Mouse (Mus musculus) embryonic facial prominence, embryonic 11.5 days (tissue): ENCODE measurements around the gene Nup107. TPM values are rescaled to one million over a fixed set of nuclear protein-coding genes. Genes with fewer than 3 reads are reported as not detected.

Experiments used
- ATAC-seq: fragments of 200-750 bp; cut with Nextera tagmentation; replicated peaks from 2 replicates; pipeline ENCODE4 v1.8.0; 2017; ENCODE audit warnings: low read depth; ENCODE audit not compliant: insufficient number of reproducible peaks, low FRiP score, low TSS enrichment
- DNase-seq: peaks from one replicate; pipeline ENCODE4 v3.0.0-alpha.2; 2015; ENCODE audit warnings: low spot score
- H3K27ac ChIP-seq: fragments of 300-500 bp; sonication (generic); replicated peaks from 2 replicates; pipeline ENCODE4 v1.5.1; 2014; ENCODE audit warnings: mild to moderate bottlenecking, low read depth, low read length, control low read depth
- H3K27me3 ChIP-seq: fragments of 300-500 bp; sonication (generic); 2 replicates; pipeline ENCODE4 v1.6.1; 2014; ENCODE audit warnings: mild to moderate bottlenecking, low read length, moderate library complexity, mixed read lengths; ENCODE audit not compliant: control insufficient read depth, insufficient read depth
- H3K36me3 ChIP-seq: fragments of 300-500 bp; sonication (generic); replicated peaks from 2 replicates; pipeline ENCODE4 v1.6.1; 2014; ENCODE audit warnings: low read depth, mild to moderate bottlenecking, low read length, moderate library complexity, mixed read lengths; ENCODE audit not compliant: control insufficient read depth, insufficient read depth
- H3K4me1 ChIP-seq: fragments of 300-500 bp; sonication (generic); 2 replicates; pipeline ENCODE4 v1.6.1; 2014; ENCODE audit warnings: low read length, mixed read lengths; ENCODE audit not compliant: control insufficient read depth, insufficient read depth
- H3K4me2 ChIP-seq: fragments of 300-500 bp; sonication (generic); 2 replicates; pipeline ENCODE4 v1.6.1; 2014; ENCODE audit warnings: low read depth, mild to moderate bottlenecking, control low read depth, low read length, moderate library complexity
- H3K4me3 ChIP-seq: fragments of 300-500 bp; sonication (generic); 2 replicates; pipeline ENCODE4 v1.5.1; 2014; ENCODE audit warnings: low read depth, low read length, control low read depth
- H3K9ac ChIP-seq: fragments of 300-500 bp; sonication (generic); replicated peaks from 2 replicates; pipeline ENCODE4 v1.6.1; 2014; ENCODE audit warnings: mild to moderate bottlenecking, control low read depth, low read length
- H3K9me3 ChIP-seq: fragments of 300-500 bp; sonication (generic); replicated peaks from 2 replicates; pipeline ENCODE4 v1.6.1; 2016; ENCODE audit warnings: mild to moderate bottlenecking, low read length, inconsistent platforms, mixed read lengths; ENCODE audit not compliant: control insufficient read depth
- WGBS: fragments of 180-500 bp; shearing (Covaris S2); extraction: QIAGEN DNeasy Blood & Tissue Kit; methylation state at CpG from one replicate; pipeline ENCODE4 v1.1.7; 2014; 5-methylcytosine and 5-hydroxymethylcytosine counted together
- polyA plus RNA-seq: library from polyadenylated mRNA; unstranded; fragments of >200 nt; fragmentation: Nextera tagmentation; extraction: Ambion mirVana; gene quantifications from 2 replicates; pipeline ENCODE4 v1.2.1, GENCODE M21; 2014

Gene Nup107
- polyA plus RNA-seq, 1 experiment from 2014 or later = 122 TPM

DNA sequence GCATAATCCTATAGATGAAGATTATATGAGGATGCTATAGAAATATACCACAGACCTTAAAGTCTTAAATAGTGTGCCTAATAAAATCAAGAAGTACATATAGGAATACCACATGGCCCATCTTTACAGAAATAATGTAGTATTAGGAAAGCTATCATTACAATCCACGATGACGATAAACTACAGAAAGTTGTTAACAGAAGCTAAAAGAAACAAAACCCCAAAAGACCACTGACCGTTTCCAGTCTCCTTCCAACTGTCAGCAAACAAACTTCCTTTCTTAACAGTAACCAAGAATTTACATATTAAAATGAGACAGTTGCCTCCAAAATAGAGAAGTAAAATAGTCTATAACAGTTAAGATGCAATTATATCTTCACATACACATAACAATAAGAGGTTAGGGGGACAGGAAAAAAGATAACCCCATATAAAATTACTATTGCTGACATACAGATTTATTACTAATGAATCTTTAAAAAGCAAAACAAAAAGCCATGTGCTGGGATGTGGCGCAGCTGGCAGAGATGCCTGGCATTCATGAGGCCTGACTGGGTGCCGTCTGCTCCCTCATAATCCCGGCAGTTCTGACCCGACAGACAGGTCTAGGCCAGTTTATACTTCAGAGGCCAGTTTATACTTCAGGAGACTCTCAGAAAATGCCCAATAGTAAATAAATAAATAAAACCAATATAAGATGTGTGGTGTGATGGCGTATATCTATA lies 12.8 kb downstream of the Nup107 start:
- Histone ChIP-seq H3K9me3 (no peaks in the 10 kb centered on the region), H3K4me2 (no peak overlapping the region), H3K36me3 (no peaks in the 10 kb centered on the region; the same call in 1 of the 2 replicates), H3K4me1 (no peaks in the 10 kb centered on the region), H3K27ac (no peak overlapping the region), H3K9ac (no peak overlapping the region), H3K4me3 (no peak overlapping the region), H3K27me3 (no peaks in the 10 kb centered on the region)
- no peak for DNase-seq
- WGBS = 96% methylated on average over 8 of the region's 8 CpGs
- ATAC-seq = no peak

DNA sequence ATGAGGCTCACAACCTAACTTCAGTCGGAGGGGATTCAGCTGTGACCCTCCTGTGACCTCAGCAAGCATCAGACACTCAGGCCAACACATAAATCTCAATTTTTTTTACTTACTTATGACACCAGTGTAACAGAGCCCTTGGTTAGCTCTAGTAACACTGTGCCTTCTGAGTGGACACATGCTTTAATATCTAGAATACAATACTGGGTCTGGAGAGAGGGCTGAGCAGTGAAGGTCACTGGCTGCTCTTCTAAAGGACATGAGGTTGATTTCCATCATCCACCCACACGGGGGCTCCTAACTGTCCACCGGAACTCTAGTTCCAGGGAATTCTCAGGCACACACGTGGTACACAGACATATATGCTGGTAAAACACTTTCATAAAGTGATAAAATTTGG lies 13.6 kb downstream of the Nup107 start:
- Histone ChIP-seq H3K27me3 (no peaks in the 10 kb centered on the region), H3K36me3 (no peaks in the 10 kb centered on the region; the same call in none of the 2 replicates), H3K9ac (no peak overlapping the region), H3K9me3 (no peaks in the 10 kb centered on the region), H3K4me3 (no peak overlapping the region), H3K4me2 (no peak overlapping the region), H3K27ac (no peak overlapping the region), H3K4me1 (no peaks in the 10 kb centered on the region)
- DNase-seq (no peak), ATAC-seq (no peak)
- 91% methylated on average over 4 of the region's 4 CpGs for WGBS

DNA sequence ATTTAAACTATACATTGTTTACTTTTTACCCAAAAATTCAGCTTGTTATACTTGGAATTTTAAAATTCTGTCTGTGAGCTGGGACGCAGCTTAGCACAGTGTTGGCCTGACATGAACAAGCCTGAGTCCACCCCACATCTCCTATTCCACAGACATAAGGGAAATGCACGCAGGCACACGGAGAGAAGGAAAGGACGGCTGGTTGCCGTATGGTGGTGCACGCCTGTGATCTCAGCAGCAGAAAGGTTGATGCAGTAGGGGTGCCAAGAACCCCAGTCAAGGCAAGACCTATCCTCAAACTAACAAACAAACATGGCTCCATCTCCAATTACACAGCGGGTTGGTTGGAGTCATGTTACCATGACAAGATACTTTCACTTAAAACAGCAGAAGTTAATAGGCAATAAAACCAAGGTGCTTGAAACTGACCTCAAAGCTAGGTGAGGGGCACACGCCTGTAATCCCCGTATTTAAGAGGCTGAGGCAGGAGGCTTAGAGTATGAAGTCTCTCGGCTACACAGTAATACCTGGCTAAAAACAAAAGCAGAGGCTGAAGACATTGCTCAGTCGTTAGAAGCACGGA lies 14.1 kb downstream of the Nup107 start:
- Histone ChIP-seq H3K4me1 (no peaks in the 10 kb centered on the region), H3K27me3 (no peaks in the 10 kb centered on the region), H3K36me3 (peaks cover under 1% of the 10 kb centered on the region), H3K9ac (no peak overlapping the region), H3K4me2 (no peak overlapping the region), H3K9me3 (no peaks in the 10 kb centered on the region), H3K27ac (no peak overlapping the region), H3K4me3 (no peak overlapping the region)
- WGBS = 95% methylated on average over 12 of the region's 12 CpGs
- no peak for DNase-seq
- no peak for ATAC-seq

DNA sequence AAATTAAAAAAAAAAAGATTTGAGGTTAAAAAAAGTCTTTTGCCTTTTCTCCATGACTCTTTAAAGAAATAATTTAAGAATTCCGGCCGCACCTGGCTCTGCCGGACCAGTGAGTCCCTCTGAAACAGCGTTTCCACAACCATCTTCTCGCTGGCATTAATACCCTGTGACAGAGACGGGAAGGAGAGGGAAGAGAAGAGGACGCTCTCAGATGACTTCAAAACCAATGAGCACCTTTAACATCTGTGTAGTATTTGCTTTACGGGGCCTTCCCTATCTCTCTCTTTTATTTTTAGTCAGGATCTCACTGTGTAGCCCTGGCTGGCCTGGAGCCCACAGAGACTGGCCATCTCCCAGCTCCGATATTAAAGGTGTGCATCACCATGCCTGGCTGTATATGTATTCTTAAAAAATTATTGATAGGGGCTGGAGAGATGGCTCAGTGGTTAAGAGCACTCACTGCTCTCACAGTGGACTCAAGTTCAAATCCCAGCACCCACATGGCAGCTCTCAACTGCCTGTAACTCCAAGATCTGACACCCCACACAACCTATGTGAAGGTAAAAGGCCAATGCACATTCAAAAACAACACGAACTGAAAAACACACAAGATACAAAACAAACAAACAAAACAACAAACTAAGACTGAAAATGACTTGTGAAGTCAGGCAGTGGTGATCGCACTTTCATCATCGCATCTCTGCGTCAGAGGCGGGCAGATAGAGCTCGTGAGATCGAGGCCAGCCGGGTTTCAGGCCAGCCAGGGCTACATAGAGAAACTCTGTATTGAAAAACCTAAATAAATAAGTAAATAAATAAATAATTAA lies 14.8 kb downstream of the Nup107 start:
- WGBS = 96% methylated on average over 17 of the region's 17 CpGs
- H3K27me3 ChIP-seq = no peaks in the 10 kb centered on the region
- no peaks in the 10 kb centered on the region for H3K9me3 ChIP-seq
- H3K4me1 ChIP-seq = no peaks in the 10 kb centered on the region
- ATAC-seq (no peak), DNase-seq (no peak)
- no peak overlapping the region for H3K27ac ChIP-seq
- peaks cover 2% of the 10 kb centered on the region for H3K36me3 ChIP-seq
- H3K4me2 ChIP-seq = no peak overlapping the region
- H3K9ac ChIP-seq = no peak overlapping the region
- H3K4me3 ChIP-seq = no peak overlapping the region

DNA sequence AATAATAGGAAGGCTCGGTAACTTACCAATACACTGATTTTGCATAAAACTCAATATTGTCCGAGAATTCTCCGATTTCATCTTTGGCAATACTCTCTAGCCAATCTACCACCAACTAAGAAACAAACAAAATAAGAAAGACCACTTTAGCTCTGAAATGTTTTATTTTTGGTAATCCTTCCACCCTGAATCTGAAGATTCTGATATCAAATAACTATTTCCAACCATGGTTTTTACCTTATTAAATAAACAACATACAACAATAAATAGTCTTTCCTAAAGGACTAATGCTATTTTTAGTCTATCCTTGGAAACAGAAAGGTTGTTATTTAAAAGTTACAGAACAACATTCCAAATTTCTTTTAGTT lies 15.4 kb downstream of the Nup107 start:
- ATAC-seq = no peak
- 93% methylated on average over 3 of the region's 3 CpGs for WGBS
- Histone ChIP-seq H3K36me3 (peaks cover 2% of the 10 kb centered on the region), H3K9ac (no peak overlapping the region), H3K9me3 (no peaks in the 10 kb centered on the region), H3K27ac (no peak overlapping the region), H3K4me3 (no peak overlapping the region), H3K4me1 (no peaks in the 10 kb centered on the region), H3K27me3 (no peaks in the 10 kb centered on the region), H3K4me2 (no peak overlapping the region)
- no peak for DNase-seq

DNA sequence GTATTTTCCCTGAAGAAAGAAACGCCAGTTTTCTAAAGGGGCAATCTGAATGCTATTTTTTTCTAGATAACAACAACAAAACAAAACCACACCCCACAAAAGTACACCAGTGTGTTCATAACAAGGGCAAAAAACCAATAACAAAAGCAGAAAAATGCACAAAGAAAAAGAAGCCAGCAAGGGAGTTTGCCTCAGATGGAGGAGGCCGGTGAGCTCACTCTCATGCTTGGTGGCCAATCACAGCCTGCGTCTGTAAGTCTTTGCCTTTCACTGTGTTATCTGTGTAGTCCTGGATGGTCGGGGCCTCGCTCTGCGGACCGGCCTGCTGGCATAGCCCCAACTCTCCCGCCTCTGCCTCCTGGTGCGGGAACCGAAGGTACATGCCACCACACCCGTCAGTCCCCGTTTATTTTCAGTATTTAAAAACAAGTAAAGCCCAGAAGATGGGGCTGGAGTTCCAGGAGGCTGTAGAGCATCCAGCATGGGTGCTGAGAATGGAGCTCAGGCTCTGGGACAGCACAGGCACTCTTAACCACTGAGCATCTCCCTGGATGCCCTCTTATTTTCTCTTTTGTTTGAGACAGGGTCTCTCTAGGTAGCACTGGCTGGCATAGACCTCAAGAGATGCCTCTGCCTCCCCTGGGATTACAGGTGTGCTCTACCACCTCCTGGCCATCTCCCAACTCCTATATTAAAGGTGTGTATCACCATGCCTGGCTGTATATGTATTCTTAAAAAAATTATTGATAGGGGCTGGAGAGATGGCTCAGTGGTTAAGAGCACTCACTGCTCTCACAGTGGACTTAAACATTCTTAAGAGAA lies 16.0 kb downstream of the Nup107 start:
- Histone ChIP-seq H3K9ac (no peak overlapping the region), H3K4me2 (no peak overlapping the region), H3K9me3 (no peaks in the 10 kb centered on the region), H3K27me3 (no peaks in the 10 kb centered on the region), H3K27ac (no peak overlapping the region), H3K36me3 (peaks cover 2% of the 10 kb centered on the region), H3K4me1 (no peaks in the 10 kb centered on the region), H3K4me3 (no peak overlapping the region)
- ATAC-seq = no peak
- no peak for DNase-seq
- WGBS = 96% methylated on average over 12 of the region's 12 CpGs

DNA sequence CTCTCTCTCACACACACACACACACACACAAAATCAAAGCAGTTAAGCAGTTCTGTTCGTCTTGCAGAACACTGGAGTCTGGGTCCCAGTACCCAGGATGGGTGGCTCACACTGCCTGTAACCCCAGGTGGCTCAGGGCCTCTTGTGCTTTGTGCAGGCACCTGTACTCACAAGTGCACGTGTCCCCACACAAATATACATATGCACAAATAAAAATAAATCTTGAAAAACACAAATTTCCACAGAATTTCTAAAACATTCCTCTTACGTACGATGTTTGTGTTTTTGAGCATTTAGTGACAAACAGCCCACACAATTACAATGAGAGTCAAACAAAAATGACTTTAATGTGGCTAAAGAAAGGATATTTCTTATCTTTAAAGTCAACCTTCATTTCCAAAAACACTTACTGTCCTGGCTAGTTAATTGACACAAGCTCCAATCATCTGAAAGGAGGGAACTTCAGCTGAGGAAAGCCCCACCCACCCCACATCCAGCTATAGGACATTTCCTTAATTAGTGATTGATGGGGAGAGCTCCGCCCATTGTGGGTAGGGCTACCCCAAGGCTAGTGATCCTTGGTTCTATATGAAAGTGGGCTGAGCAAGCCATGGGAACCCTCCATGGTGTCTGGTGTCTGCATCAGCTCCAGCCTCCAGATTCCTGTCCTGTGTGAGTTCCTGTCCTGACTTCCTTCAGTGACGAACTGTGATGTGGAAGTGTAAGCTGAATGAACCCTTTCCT lies 16.9 kb downstream of the Nup107 start:
- H3K36me3 ChIP-seq = peaks cover 2% of the 10 kb centered on the region
- H3K4me1 ChIP-seq = no peaks in the 10 kb centered on the region
- no peaks in the 10 kb centered on the region for H3K9me3 ChIP-seq
- H3K9ac ChIP-seq = no peak overlapping the region
- H3K4me2 ChIP-seq = no peak overlapping the region
- no peaks in the 10 kb centered on the region for H3K27me3 ChIP-seq
- H3K4me3 ChIP-seq = no peak overlapping the region
- DNase-seq (no peak), ATAC-seq (no peak)
- H3K27ac ChIP-seq = no peak overlapping the region
- 86% methylated on average over 6 of the region's 6 CpGs for WGBS
